Comparison of ENCODE assay signal across 25 mouse cellular contexts in genomic region chr3:127311521-127311920, GRCm38 (mm10).
"Had no signal": no experiment of that assay in that cellular context is flagged by ENCODE, and none has a peak within 500 bp of the region (broad histone marks: within the 10 kb centered on the region; RNA-seq: fewer than 3 reads in every experiment).

No protein-coding gene starts in this region.

- H3K4me1 ChIP-seq: heart, embryonic 13.5 days; heart, embryonic 15.5 days; hindbrain, embryonic 15.5 days; kidney, embryonic 15.5 days; limb, embryonic 15.5 days; liver, embryonic 12.5 days had no signal

- H3K4me2 ChIP-seq: heart, embryonic 11.5 days; heart, embryonic 13.5 days; heart, embryonic 15.5 days; hindbrain, embryonic 15.5 days; kidney, embryonic 15.5 days; limb, embryonic 13.5 days; limb, embryonic 15.5 days; liver, embryonic 12.5 days had no signal

- H3K27ac ChIP-seq: heart, adult 2 months; heart, embryonic 13.5 days; heart, embryonic 15.5 days; hindbrain, embryonic 15.5 days; hindbrain, postnatal 0 days; kidney, embryonic 15.5 days; kidney, postnatal 0 days; limb, embryonic 13.5 days; limb, embryonic 15.5 days; liver, embryonic 12.5 days had no signal

- H3K9ac ChIP-seq: heart, embryonic 13.5 days; heart, embryonic 15.5 days; hindbrain, embryonic 15.5 days; kidney, embryonic 15.5 days; limb, embryonic 13.5 days; limb, embryonic 15.5 days; liver, embryonic 12.5 days had no signal

- H3K27me3 ChIP-seq: heart, embryonic 13.5 days; heart, embryonic 15.5 days; hindbrain, embryonic 15.5 days; kidney, embryonic 15.5 days; limb, embryonic 13.5 days; limb, embryonic 15.5 days; liver, embryonic 12.5 days had no signal

- ATAC-seq: hindbrain, postnatal 0 days; intestine, embryonic 16.5 days; liver, embryonic 12.5 days had no signal

- H3K36me3 ChIP-seq: heart, embryonic 13.5 days; heart, embryonic 15.5 days; hindbrain, embryonic 15.5 days; kidney, embryonic 15.5 days; limb, embryonic 13.5 days; limb, embryonic 15.5 days; liver, embryonic 12.5 days had no signal

- H3K4me3 ChIP-seq: heart, adult 2 months; heart, embryonic 13.5 days; heart, embryonic 15.5 days; hindbrain, embryonic 15.5 days; kidney, embryonic 15.5 days; limb, embryonic 13.5 days; limb, embryonic 15.5 days; liver, embryonic 12.5 days had no signal

- H3K9me3 ChIP-seq: heart, embryonic 13.5 days; heart, embryonic 15.5 days; hindbrain, embryonic 15.5 days; kidney, embryonic 15.5 days; limb, embryonic 13.5 days; limb, embryonic 15.5 days; liver, embryonic 12.5 days had no signal

- DNase-seq: gastrocnemius, postnatal 14 days; gastrocnemius, postnatal 36 days; heart, adult 11 months; heart, adult 2 months; heart, postnatal 14 days; heart, postnatal 36 days; kidney, adult 11 months; kidney, adult 2 months; kidney, adult 9 months; kidney, postnatal 14 days; kidney, postnatal 36 days; layer of hippocampus, adult 9-11 months; layer of hippocampus, postnatal 36 days; left cerebral cortex, postnatal 4 days had no signal
